Mouse (Mus musculus) bone marrow, adult 2 months (tissue): ENCODE results near the gene Rab40c. TPM values are rescaled to one million over a fixed set of nuclear protein-coding genes. Genes with fewer than 3 reads are reported as not detected.

Source experiments
- H3K27ac ChIP-seq: fragments of 200-500 bp; 2 replicates; pipeline ENCODE4 v1.5.1; 2012; ENCODE audit warnings: low read depth, mild to moderate bottlenecking, control low read depth, inconsistent platforms, low read length; ENCODE audit not compliant: control insufficient read depth, poor library complexity, insufficient read depth
- H3K4me1 ChIP-seq: fragments of 200-500 bp; 2 replicates; pipeline ENCODE4 v1.6.1; 2011; ENCODE audit warnings: low read length; ENCODE audit not compliant: control insufficient read depth, insufficient read depth
- H3K4me3 ChIP-seq: fragments of 200-500 bp; replicated peaks from 2 replicates; pipeline ENCODE3; 2011; ENCODE audit warnings: mild to moderate bottlenecking, low read depth, low read length, control low read depth; ENCODE audit not compliant: control insufficient read depth
- CTCF ChIP-seq: fragments of 200-500 bp; IDR thresholded peaks from 2 replicates; pipeline ENCODE4 v1.5.1; 2011; ENCODE audit warnings: low read length, control low read depth; ENCODE audit not compliant: control insufficient read depth, insufficient read depth
- POLR2A ChIP-seq: fragments of 200-500 bp; IDR thresholded peaks from 2 replicates; pipeline ENCODE4 v1.6.1; 2011; ENCODE audit warnings: low read depth, mild to moderate bottlenecking, control low read depth, low read length, borderline replicate concordance; ENCODE audit not compliant: control insufficient read depth
- WGBS: fragments of 180-500 bp; shearing (Covaris S2); methylation state at CpG from one replicate; pipeline ENCODE4 v1.1.7; 2018; 5-methylcytosine and 5-hydroxymethylcytosine counted together
- polyA plus RNA-seq: library from polyadenylated mRNA; stranded (reverse); fragments of >200 nt; gene quantifications from 2 replicates; pipeline ENCODE4 v1.2.4, GENCODE M21; 2011; ENCODE audit warnings: low replicate concordance; ENCODE audit not compliant: missing spikeins, insufficient read depth, insufficient read length

Rab40c gene
- polyA plus RNA-seq, 1 experiment, result 6.9 TPM

DNA sequence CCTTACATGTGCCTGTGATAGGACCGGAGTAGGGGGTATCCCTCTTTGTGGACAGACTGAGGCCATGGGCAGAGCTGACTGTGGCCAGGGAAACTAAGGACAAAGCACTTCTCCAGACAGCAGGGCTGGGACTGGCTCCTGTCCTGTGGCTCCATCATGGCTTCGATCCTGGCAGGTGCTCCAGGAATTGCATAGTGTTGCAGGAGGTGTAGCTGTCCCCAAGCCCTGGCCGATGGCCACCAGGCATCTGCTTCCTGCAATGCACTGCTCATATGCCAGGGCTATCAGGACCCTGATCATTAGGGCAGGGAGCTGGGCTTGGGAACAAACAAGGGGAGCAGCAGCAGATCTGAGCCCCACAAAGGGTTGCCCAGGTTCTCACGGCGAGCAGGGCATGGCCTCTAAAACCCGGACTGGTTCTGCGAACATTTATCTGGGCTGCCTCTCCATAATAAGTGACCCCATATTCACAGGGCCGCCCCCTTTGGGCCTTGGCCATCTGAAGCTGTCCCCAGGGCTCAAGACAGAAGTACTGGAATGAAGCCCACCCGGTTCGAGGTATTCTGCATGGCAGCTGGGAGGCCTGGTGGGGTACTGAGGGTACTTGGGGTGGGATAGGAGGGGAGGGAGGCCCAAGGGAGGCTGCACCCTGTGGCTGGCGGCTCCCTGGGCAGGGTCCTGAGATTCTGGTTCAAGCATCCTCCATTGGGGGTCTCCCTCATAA lies 39.4 kb upstream of the Rab40c start:
- no peak overlapping the region for H3K4me3 ChIP-seq
- H3K4me1 ChIP-seq, result no peaks in the 10 kb centered on the region; the same call in 1 of the 2 replicates
- 93% methylated on average over 11 of the region's 11 CpGs for whole genome bisulfite sequencing
- H3K27ac ChIP-seq, result no peak overlapping the region
- TF ChIP-seq CTCF (no peak), POLR2A (no peak)

DNA sequence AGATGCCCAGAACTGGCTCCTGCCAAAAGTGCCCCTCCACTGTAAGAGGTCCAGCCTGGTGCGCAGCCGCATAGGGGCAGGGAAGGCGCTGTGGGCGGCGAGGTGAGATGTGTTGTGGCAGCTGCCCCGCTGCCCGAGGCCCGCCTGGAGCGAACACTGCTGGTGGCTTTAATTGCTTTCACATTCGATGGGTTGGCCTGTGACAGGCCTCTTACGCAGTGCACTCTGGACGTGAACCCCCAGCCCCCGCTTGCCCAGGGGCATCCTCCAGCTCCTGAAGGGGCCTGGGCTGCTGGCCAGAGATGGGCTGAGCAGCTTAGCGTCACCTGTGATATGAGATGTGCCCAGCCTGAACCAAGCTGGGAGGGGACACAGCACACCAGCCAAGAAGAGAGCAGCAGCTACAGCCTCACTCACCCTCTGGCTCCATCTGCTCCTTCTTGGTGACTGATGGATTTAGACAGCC lies 38.1 kb upstream of the Rab40c start:
- no peak overlapping the region for H3K27ac ChIP-seq
- H3K4me1 ChIP-seq, result no peaks in the 10 kb centered on the region; the same call in 1 of the 2 replicates
- WGBS, result 88% methylated on average over 14 of the region's 14 CpGs
- TF ChIP-seq POLR2A (no peak), CTCF (no peak)
- no peak overlapping the region for H3K4me3 ChIP-seq

DNA sequence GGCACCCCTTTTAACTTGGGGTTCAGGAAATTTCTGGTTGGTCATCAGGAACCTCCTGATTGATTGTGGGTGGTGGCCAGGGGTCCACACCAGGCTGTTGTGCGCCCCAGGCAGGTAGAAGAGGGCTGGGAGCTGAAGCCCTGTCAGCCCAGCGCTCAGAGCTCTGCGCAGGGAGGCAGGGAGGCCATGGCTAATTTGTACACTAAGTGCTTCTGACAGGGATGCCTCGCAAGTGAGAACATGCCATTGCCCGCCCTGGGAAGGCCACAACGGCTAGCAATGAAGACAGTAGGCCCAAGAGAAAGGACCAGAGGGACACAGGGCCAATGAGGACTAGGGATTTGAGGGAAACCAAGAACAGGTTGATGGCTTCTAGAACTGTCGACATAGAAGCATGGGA lies 37.1 kb upstream of the Rab40c start:
- 82% methylated on average over 7 of the region's 7 CpGs for WGBS
- Histone ChIP-seq H3K27ac (no peak overlapping the region), H3K4me3 (no peak overlapping the region), H3K4me1 (no peaks in the 10 kb centered on the region; the same call in 1 of the 2 replicates)
- TF ChIP-seq CTCF, result no peak

DNA sequence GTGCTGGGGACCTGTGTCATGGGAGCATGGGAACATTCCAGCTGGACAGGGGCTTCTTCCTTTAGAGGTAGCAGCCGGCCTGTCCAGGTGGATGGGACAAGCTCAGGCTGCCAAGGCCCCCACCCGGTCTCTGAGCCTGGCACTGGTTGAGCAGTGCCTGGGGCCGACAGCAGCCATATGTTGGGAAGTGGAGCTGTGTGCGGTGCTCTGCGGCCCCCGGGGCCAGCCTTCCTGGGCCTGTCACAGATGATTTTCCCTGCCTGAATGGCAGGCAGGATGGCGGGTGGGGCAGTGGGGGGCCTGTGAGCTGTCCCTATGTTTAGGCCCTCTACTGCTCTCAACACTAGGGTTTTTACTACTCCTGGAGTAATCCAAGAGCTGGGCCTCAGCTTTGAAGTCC lies 36.7 kb upstream of the Rab40c start:
- H3K27ac ChIP-seq, result no peak overlapping the region
- WGBS, result 87% methylated on average over 7 of the region's 7 CpGs
- H3K4me1 ChIP-seq, result no peaks in the 10 kb centered on the region; the same call in 1 of the 2 replicates
- TF ChIP-seq POLR2A (no peak), CTCF (no peak)
- H3K4me3 ChIP-seq, result no peak overlapping the region

DNA sequence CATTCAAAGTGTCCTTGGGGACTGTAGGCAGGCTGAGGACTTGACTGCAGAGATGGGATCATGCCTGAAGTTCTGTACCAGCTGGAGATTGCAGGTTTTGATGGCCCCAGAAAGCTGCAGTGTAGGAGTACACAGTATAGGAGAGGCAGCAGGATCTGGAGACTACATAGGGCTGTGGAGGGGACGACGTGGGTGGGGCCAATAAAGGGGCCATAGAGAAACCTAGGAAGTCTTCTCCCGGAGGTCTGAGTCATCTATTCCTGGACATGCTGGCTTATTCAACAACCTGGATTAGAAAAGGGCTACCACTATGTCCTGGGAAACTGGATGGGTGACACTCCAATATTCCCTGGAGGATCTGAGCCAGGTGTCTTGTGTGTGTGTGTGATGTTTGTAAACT lies 36.2 kb upstream of the Rab40c start:
- Histone ChIP-seq H3K27ac (no peak overlapping the region), H3K4me1 (no peaks in the 10 kb centered on the region; the same call in 1 of the 2 replicates), H3K4me3 (no peak overlapping the region)
- WGBS, result 47% methylated on average over 3 of the region's 3 CpGs
- no peak for TF ChIP-seq POLR2A
- TF ChIP-seq CTCF, result no peak

DNA sequence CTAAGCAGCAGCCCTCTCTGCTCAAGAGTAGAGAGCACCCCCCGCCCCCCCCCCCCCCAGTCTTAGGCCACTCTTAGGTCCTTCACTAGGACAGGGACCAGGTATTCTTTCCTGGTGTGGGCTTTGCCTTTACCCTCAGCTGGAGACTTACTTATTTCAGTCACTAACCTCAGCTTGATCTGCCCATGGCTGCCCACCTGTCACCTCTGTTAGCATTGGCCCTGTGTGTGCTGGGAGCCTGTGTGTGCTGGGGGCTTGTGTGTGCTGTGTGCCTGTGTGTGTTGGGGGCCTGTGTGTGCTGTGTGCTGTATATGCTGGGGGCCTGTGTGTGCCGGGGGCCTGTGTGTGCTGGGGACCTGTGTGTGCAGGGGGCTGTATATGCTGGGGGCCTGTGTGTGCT lies 35.1 kb upstream of the Rab40c start:
- no peak overlapping the region for H3K4me3 ChIP-seq
- H3K4me1 ChIP-seq, result no peaks in the 10 kb centered on the region
- 66% methylated on average over 2 of the region's 2 CpGs for WGBS
- H3K27ac ChIP-seq, result no peak overlapping the region
- no peak for TF ChIP-seq CTCF
- no peak for TF ChIP-seq POLR2A

DNA sequence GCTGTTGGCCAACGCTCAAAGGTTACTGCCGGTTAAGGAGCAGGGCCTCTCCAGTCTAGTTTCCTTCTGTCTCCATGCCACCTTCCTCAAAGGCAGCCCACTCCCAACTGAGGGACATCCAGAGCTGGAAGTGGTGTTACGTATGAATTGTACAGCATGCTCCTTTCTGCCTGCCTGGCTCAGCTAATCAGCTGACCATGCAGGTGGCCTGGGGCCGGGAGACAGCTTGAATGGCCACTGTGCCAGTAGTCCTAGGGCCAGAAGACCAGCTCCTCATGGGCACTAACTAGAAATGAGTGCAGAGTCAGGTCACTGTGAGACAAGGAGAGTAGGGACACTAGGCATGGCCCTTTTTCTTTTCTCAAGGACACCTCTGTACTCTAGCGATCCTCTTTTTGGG lies 33.6 kb upstream of the Rab40c start:
- H3K4me1 ChIP-seq, result no peaks in the 10 kb centered on the region
- WGBS, result 83% methylated on average over 5 of the region's 5 CpGs
- TF ChIP-seq CTCF (no peak), POLR2A (no peak)
- H3K4me3 ChIP-seq, result no peak overlapping the region
- no peak overlapping the region for H3K27ac ChIP-seq

DNA sequence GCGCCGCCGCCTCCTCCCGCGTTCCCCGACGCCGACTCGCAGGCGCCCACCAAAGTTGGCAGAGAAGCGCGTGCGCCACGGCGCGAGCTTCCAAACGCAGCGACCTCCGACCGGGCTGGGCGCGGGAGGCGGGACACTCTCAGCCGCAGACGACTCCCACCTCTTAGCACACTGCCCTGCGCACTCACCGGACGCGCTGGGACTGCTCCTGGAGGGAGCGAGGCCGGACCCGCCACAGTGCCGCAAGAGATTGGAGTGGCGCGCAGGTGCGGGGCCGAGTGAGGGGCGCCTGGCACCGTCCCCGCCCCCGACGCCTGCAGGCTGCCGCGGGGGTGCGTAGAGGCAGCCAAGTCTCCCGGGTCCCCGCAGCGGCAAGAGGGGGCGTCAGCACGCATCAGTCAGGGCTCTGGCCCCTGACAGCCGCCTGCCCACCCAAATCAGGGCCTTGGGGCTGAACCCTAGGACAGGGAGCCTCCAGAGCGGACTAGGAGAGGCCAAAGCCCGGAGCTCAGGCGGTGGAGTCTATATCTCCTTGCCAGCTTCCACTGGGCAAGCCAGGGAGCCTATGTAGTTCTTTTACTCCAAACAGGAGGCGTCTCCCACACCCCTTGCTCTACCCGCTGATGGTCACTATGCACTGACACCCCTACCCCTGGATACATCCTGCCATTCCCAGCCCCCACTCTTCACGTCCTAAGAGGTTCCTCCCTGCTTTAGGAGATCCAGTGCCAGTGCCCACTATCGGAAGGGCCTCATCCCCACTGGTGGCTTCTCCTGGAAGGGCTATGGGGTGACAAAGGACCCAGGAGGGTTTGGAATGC lies 32.5 kb upstream of the Rab40c start, which contains the start of gene A930017K11Rik:
Gene A930017K11Rik, minus strand, starts transcription at position 763 of the 821 bp plus-strand sequence.
- Histone ChIP-seq H3K27ac (no peak within 1 kb of the TSS; the same call in 1 of the 2 replicates), H3K4me1 (no peaks in the 10 kb centered on the region), H3K4me3 (no peak within 1 kb of the TSS)
- TF ChIP-seq CTCF (no peak), POLR2A (no peak)
- 5% methylated on average over 58 of the region's 58 CpGs for whole genome bisulfite sequencing
